Mouse (Mus musculus) midbrain, embryonic 12.5 days (tissue): Measurements from ENCODE around the gene Cyb5rl. TPM values are rescaled to one million over a fixed set of nuclear protein-coding genes. Genes with fewer than 3 reads are reported as not detected.

ENCODE experiments used
- ATAC-seq: fragments of 200-750 bp; cut with Nextera tagmentation; 2 replicates; pipeline ENCODE4 v1.8.0; 2017; ENCODE audit warnings: low read depth, moderate TSS enrichment, moderate library complexity; ENCODE audit not compliant: low FRiP score
- H3K27ac ChIP-seq: fragments of 300-500 bp; sonication (generic); replicated peaks from 2 replicates; pipeline ENCODE4 v1.5.1; 2016; ENCODE audit warnings: mild to moderate bottlenecking
- H3K27me3 ChIP-seq: fragments of 300-500 bp; sonication (generic); 2 replicates; pipeline ENCODE4 v1.6.1; 2016; ENCODE audit warnings: mild to moderate bottlenecking
- H3K36me3 ChIP-seq: fragments of 300-500 bp; sonication (generic); 2 replicates; pipeline ENCODE4 v1.6.1; 2016
- H3K4me1 ChIP-seq: fragments of 300-500 bp; sonication (generic); 2 replicates; pipeline ENCODE4 v1.6.1; 2016
- H3K4me2 ChIP-seq: fragments of 300-500 bp; sonication (generic); replicated peaks from 2 replicates; pipeline ENCODE4 v1.6.1; 2016; ENCODE audit warnings: mild to moderate bottlenecking, moderate library complexity
- H3K4me3 ChIP-seq: fragments of 300-500 bp; sonication (generic); 2 replicates; pipeline ENCODE4 v1.5.1; 2016; ENCODE audit warnings: mild to moderate bottlenecking
- H3K9ac ChIP-seq: fragments of 300-500 bp; sonication (generic); replicated peaks from 2 replicates; pipeline ENCODE4 v1.6.1; 2016; ENCODE audit warnings: mild to moderate bottlenecking, moderate library complexity
- H3K9me3 ChIP-seq: fragments of 300-500 bp; sonication (generic); 2 replicates; pipeline ENCODE4 v1.6.1; 2016; ENCODE audit warnings: mild to moderate bottlenecking
- WGBS: fragments of 180-500 bp; shearing (Covaris S2); methylation state at CpG from one replicate; pipeline ENCODE4 v1.1.7; 2016; 5-methylcytosine and 5-hydroxymethylcytosine counted together
- polyA plus RNA-seq: library from polyadenylated mRNA; unstranded; fragments of >200 nt; fragmentation: Nextera tagmentation; extraction: Ambion mirVana; gene quantifications from 2 replicates; pipeline ENCODE4 v1.2.1, GENCODE M21; 2016

Gene Cyb5rl
- polyA plus RNA-seq, 1 experiment from 2014 or later = 9.5 TPM

DNA sequence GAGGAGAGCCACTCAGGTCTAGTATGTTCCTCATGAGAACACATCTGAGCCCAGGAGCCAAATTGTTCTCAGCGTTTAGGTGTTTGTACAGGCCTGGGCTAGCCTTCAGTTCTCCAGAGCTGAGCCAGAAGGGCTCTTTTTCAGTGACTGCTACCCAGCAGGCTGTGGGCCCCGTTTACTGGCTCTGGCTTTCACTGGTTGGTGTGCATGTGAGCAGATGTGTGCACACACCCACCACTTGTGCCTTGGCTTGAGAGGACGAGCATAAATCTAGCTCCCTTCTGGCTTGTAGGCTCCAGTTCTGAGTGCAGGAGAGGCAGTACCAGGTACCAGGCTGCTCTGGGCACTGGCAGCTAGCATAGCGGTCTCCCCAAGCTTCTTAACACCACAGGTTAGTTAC, 28.5 kb upstream of the Cyb5rl start:
- no peak for ATAC-seq

GRCm38 (mm10) chr4:107039270-107039669, 27.5 kb upstream of the Cyb5rl start:
- ATAC-seq = peak; percentile 64
- peak overlapping the region; percentile 43 for H3K27ac ChIP-seq
- peaks cover 14% of the 10 kb centered on the region for H3K4me1 ChIP-seq
- no peaks in the 10 kb centered on the region for H3K9me3 ChIP-seq
- no peaks in the 10 kb centered on the region for H3K27me3 ChIP-seq
- H3K36me3 ChIP-seq = peaks cover 96% of the 10 kb centered on the region
- no peak overlapping the region for H3K4me2 ChIP-seq
- no peak overlapping the region for H3K9ac ChIP-seq
- H3K4me3 ChIP-seq = no peak overlapping the region
- 58% methylated on average over 8 of the region's 8 CpGs for WGBS

More for the DNA sequence above, 28.5 kb upstream of the Cyb5rl start:
- peaks cover 14% of the 10 kb centered on the region for H3K4me1 ChIP-seq
- no peak overlapping the region for H3K9ac ChIP-seq
- H3K27ac ChIP-seq = 0 out of 2 replicates have a peak overlapping the region, but pooled peaks have one; percentile 43
- H3K9me3 ChIP-seq = no peaks in the 10 kb centered on the region
- peaks cover 96% of the 10 kb centered on the region for H3K36me3 ChIP-seq
- WGBS = 89% methylated on average over 4 of the region's 4 CpGs
- no peak overlapping the region for H3K4me2 ChIP-seq
- H3K4me3 ChIP-seq = no peak overlapping the region
- no peaks in the 10 kb centered on the region for H3K27me3 ChIP-seq

- Histone ChIP-seq H3K4me2 (no peak overlapping the region), H3K4me1 (peaks cover 14% of the 10 kb centered on the region), H3K4me3 (no peak overlapping the region), H3K27ac (no peak overlapping the region), H3K36me3 (peaks cover 97% of the 10 kb centered on the region), H3K9me3 (no peaks in the 10 kb centered on the region), H3K27me3 (no peaks in the 10 kb centered on the region), H3K9ac (no peak overlapping the region)
- 95% methylated on average over 6 of the region's 6 CpGs for WGBS
- no peak for ATAC-seq
Observed at GRCm38 (mm10) chr4:107042304-107042703, 24.5 kb upstream of the Cyb5rl start.

- Histone ChIP-seq H3K27me3 (no peaks in the 10 kb centered on the region), H3K9ac (no peak overlapping the region), H3K4me2 (no peak overlapping the region), H3K27ac (no peak overlapping the region), H3K4me1 (no peaks in the 10 kb centered on the region), H3K4me3 (no peak overlapping the region), H3K36me3 (peaks cover 88% of the 10 kb centered on the region), H3K9me3 (no peaks in the 10 kb centered on the region)
- ATAC-seq = no peak
- 96% methylated on average over 13 of the region's 13 CpGs for WGBS
Observed at GRCm38 (mm10) chr4:107045188-107045587, 21.6 kb upstream of the Cyb5rl start.

DNA sequence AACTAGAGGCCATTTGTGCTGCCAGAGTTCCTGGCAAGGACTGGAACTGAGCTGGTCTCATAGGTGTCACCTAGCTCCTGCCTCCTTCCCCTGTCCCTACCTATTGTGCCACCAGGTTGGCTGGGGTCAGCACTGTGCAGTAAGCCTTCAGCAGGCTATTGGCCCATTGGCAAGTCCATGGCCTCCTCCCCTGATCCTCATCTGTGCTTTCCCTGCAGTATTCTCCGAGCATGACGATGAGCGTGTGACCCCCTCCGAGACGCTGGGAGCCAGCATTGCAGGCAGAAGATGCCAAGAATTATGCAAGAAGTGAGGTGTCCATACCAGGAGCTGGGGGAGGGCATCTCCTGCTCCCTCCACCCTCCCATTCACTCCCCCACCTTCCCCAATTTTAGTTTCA, 19.0 kb upstream of the Cyb5rl start:
- no peak for ATAC-seq
- H3K4me3 ChIP-seq = no peak overlapping the region
- H3K4me1 ChIP-seq = no peaks in the 10 kb centered on the region
- no peaks in the 10 kb centered on the region for H3K27me3 ChIP-seq
- H3K4me2 ChIP-seq = no peak overlapping the region
- no peaks in the 10 kb centered on the region for H3K9me3 ChIP-seq
- WGBS = 93% methylated on average over 5 of the region's 5 CpGs
- H3K9ac ChIP-seq = no peak overlapping the region
- H3K27ac ChIP-seq = no peak overlapping the region
- H3K36me3 ChIP-seq = peaks cover 62% of the 10 kb centered on the region

DNA sequence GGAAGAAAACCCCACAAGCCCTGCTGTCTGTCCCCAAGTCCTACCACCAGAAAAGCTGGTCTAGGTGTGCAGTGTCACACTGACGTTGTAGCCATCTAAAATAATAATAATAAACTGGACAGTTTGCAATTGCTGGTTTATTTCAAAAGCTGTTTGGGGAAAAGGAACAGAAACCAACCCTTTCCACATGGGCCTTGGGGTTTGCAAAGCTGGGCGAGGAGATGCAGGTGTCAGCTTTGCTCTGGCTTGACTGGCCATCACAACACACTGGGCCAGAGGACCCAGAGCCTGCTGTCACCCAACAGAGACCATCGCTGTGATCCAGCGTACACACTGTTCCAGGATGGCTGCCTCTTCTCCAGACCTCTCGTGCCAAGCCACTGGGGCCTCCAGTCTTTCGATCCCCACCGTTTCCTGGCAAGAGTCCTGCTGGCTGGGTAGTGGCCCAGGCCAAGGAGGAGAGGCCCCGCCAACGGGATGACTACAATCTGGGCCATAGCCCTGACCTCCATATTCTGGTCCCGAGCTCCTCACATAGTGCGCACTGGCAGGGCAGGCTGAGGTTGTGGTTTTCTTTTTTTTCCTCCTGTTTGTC, 18.1 kb upstream of the Cyb5rl start:
- no peaks in the 10 kb centered on the region for H3K9me3 ChIP-seq
- H3K4me2 ChIP-seq = no peak overlapping the region
- WGBS = 89% methylated on average over 11 of the region's 11 CpGs
- H3K27ac ChIP-seq = no peak overlapping the region
- no peaks in the 10 kb centered on the region for H3K27me3 ChIP-seq
- H3K4me3 ChIP-seq = no peak overlapping the region
- no peak overlapping the region for H3K9ac ChIP-seq
- no peaks in the 10 kb centered on the region for H3K4me1 ChIP-seq
- no peak for ATAC-seq
- peaks cover 56% of the 10 kb centered on the region for H3K36me3 ChIP-seq

DNA sequence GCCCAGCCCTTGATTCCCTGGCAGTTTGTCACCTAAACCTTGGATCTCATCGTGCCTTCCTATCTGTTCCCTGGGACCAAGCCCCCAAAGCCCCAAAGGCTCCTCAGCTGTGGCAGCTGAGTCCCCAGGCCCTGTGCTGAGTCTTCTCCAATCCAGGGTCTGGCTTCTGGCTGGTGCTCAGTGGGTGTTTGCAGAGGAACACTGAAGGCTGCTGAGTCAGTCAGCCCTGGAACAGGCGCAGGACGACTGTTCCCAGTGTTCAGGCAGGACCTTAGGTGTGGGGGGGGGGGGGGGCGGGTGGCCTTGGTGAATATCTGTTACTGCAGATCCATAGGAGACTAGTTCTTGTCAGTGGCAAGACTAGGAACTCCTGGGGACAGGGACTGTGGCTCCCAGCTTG, 14.9 kb upstream of the Cyb5rl start:
- ATAC-seq = no peak
- Histone ChIP-seq H3K9me3 (no peaks in the 10 kb centered on the region), H3K4me2 (no peak overlapping the region), H3K27me3 (no peaks in the 10 kb centered on the region), H3K9ac (no peak overlapping the region; the same call in 1 of the 2 replicates), H3K36me3 (peaks cover 37% of the 10 kb centered on the region), H3K4me1 (no peaks in the 10 kb centered on the region), H3K27ac (peak overlapping the region; percentile 17; the same call in 1 of the 2 replicates), H3K4me3 (no peak overlapping the region)
- WGBS = 37% methylated on average over 4 of the region's 4 CpGs

DNA sequence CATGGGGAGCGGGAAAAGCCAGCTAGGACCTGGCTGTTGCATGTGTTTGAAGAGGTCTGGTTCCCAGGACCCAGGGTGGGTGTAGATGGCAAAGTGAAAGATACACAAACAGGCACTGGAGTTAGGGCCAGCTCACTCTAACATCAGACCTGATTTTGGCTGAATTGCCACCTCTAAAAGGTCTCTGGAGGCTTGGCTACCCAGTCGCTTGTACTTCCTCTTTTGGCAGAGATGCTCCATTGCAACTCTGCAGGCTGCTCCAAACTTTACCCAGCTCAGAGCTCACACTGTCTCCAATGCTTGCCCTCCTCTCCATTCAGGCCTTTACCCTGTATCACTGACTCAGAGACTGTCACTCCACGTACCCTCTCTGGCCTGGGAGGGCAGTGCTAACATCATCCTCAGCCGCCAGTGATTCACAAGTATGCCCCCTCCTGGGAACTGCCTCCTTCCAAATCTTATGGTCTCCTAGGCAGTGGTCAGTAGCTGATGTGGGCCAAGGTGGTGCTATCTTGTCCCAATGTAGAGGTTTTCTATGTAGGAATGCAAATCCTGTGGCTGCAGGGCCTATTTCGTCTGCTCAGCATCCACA, 13.7 kb upstream of the Cyb5rl start:
- H3K4me3 ChIP-seq = no peak overlapping the region
- no peak overlapping the region for H3K9ac ChIP-seq
- H3K27ac ChIP-seq = peak overlapping the region; percentile 56
- no peak overlapping the region for H3K4me2 ChIP-seq
- H3K9me3 ChIP-seq = no peaks in the 10 kb centered on the region
- H3K27me3 ChIP-seq = no peaks in the 10 kb centered on the region
- 43% methylated on average over 5 of the region's 5 CpGs for WGBS
- peaks cover 35% of the 10 kb centered on the region for H3K36me3 ChIP-seq
- no peaks in the 10 kb centered on the region for H3K4me1 ChIP-seq
- no peak for ATAC-seq

DNA sequence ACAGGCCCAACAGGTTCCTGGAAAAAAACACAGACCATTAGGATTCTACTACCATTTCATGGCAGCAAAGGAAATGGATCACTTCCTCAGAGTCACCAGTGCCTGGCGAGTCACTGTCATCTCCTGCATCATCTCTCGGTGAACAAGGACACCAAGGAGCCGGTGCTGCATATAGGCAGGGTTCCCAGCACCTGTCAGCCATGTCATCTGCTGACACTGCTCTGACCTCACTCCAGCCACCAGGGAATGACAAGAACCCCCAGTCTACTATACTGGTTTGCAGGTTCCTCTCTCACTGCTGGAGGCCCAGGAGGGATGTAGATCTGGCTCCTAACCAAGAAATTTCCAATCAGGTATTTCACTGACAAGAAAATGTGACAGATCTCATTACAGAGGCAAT, 10.7 kb upstream of the Cyb5rl start:
- ATAC-seq = no peak
- Histone ChIP-seq H3K4me1 (no peaks in the 10 kb centered on the region), H3K9me3 (no peaks in the 10 kb centered on the region), H3K4me3 (no peak overlapping the region), H3K36me3 (peaks cover 53% of the 10 kb centered on the region), H3K27me3 (no peaks in the 10 kb centered on the region), H3K9ac (no peak overlapping the region), H3K27ac (no peak overlapping the region), H3K4me2 (no peak overlapping the region)
- 87% methylated on average over 3 of the region's 3 CpGs for WGBS

- WGBS = 90% methylated on average over 5 of the region's 5 CpGs
Observed at GRCm38 (mm10) chr4:107058346-107058745, 8.4 kb upstream of the Cyb5rl start.

GRCm38 (mm10) chr4:107058781-107059180, 8.0 kb upstream of the Cyb5rl start:
- no peaks in the 10 kb centered on the region for H3K27me3 ChIP-seq
- no peak overlapping the region for H3K27ac ChIP-seq
- H3K36me3 ChIP-seq = peaks cover 77% of the 10 kb centered on the region
- no peak for ATAC-seq
- H3K4me3 ChIP-seq = no peak overlapping the region
- no peak overlapping the region for H3K9ac ChIP-seq
- 91% methylated on average over 6 of the region's 6 CpGs for WGBS
- no peaks in the 10 kb centered on the region for H3K9me3 ChIP-seq
- no peaks in the 10 kb centered on the region for H3K4me1 ChIP-seq
- no peak overlapping the region for H3K4me2 ChIP-seq

More at GRCm38 (mm10) chr4:107058346-107058745, 8.4 kb upstream of the Cyb5rl start:
- Histone ChIP-seq H3K9me3 (no peaks in the 10 kb centered on the region), H3K36me3 (peaks cover 72% of the 10 kb centered on the region), H3K4me1 (no peaks in the 10 kb centered on the region), H3K9ac (no peak overlapping the region), H3K4me2 (no peak overlapping the region), H3K4me3 (no peak overlapping the region), H3K27me3 (no peaks in the 10 kb centered on the region), H3K27ac (no peak overlapping the region)
- no peak for ATAC-seq

DNA sequence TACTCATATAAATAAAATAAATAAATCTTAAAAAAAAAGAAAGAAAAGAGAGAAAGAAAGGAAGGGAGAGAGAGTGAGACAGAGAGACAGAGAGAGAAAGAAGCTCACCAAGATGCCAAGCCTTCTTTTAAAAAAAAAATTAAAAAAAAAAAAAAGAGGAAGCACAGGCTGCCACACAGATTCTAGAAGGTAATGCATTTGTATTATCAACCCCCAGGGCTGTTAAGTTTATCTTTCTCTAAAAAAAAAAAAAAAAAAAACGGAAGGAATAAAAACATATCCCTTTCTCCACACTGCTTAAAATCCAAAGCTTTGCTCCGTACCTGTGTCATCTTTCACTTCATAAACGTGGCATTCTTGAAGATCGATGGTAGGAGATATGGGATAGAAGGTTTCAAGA, 5.2 kb upstream of the Cyb5rl start:
- Histone ChIP-seq H3K27ac (no peak overlapping the region), H3K4me3 (no peak overlapping the region), H3K9ac (no peak overlapping the region), H3K4me1 (peaks cover 11% of the 10 kb centered on the region), H3K9me3 (no peaks in the 10 kb centered on the region), H3K4me2 (no peak overlapping the region), H3K36me3 (peaks cover 78% of the 10 kb centered on the region), H3K27me3 (no peaks in the 10 kb centered on the region)
- no peak for ATAC-seq
- 90% methylated on average over 4 of the region's 4 CpGs for WGBS

- no peaks in the 10 kb centered on the region for H3K9me3 ChIP-seq
- no peak overlapping the region for H3K9ac ChIP-seq
- no peak overlapping the region for H3K4me2 ChIP-seq
- no peak overlapping the region for H3K4me3 ChIP-seq
- H3K36me3 ChIP-seq = peaks cover 63% of the 10 kb centered on the region
- WGBS = 89% methylated on average over 3 of the region's 3 CpGs
- H3K27ac ChIP-seq = no peak overlapping the region
- H3K27me3 ChIP-seq = no peaks in the 10 kb centered on the region
- peaks cover 18% of the 10 kb centered on the region for H3K4me1 ChIP-seq
- no peak for ATAC-seq
Observed at GRCm38 (mm10) chr4:107063214-107063613, 3.6 kb upstream of the Cyb5rl start.
